Mouse (Mus musculus) heart, embryonic 16.5 days (tissue): ENCODE measurements at regions not wholly inside any gene's neighbourhood (a gene's known extent, or its start where the extent isn't known, plus 50 kb on each side); places are given as distances from the start of the nearest gene placed in this dataset.

ENCODE experiments used
- ATAC-seq: fragments of 200-750 bp; cut with Nextera tagmentation; replicated peaks from 2 replicates; pipeline ENCODE4 v1.8.0; 2017; ENCODE audit warnings: moderate number of reproducible peaks; ENCODE audit not compliant: insufficient read depth, low FRiP score; ENCODE audit errors: extremely low read depth
- H3K27ac ChIP-seq: fragments of 300-500 bp; sonication (generic); 2 replicates; pipeline ENCODE4 v1.5.1; 2014; ENCODE audit warnings: mild to moderate bottlenecking, low read length, control low read depth, moderate library complexity
- H3K27me3 ChIP-seq: fragments of 300-500 bp; sonication (generic); 2 replicates; pipeline ENCODE4 v1.6.1; 2014; ENCODE audit warnings: low read length, mixed read lengths; ENCODE audit not compliant: control insufficient read depth, insufficient read depth
- H3K36me3 ChIP-seq: fragments of 300-500 bp; sonication (generic); 2 replicates; pipeline ENCODE4 v1.6.1; 2014; ENCODE audit not compliant: control insufficient read depth, insufficient read depth
- H3K4me1 ChIP-seq: fragments of 300-500 bp; sonication (generic); 2 replicates; pipeline ENCODE4 v1.6.1; 2014; ENCODE audit warnings: low read length, mixed read lengths; ENCODE audit not compliant: control insufficient read depth, insufficient read depth
- H3K4me2 ChIP-seq: fragments of 300-500 bp; sonication (generic); 2 replicates; pipeline ENCODE4 v1.6.1; 2014; ENCODE audit warnings: low read depth, mild to moderate bottlenecking, control low read depth, low read length
- H3K4me3 ChIP-seq: fragments of 300-500 bp; sonication (generic); 2 replicates; pipeline ENCODE4 v1.5.1; 2014; ENCODE audit warnings: mild to moderate bottlenecking, control low read depth, low read length
- H3K9ac ChIP-seq: fragments of 300-500 bp; sonication (generic); 2 replicates; pipeline ENCODE4 v1.6.1; 2014; ENCODE audit warnings: low read length, control low read depth
- H3K9me3 ChIP-seq: fragments of 300-500 bp; sonication (generic); replicated peaks from 2 replicates; pipeline ENCODE4 v1.6.1; 2016; ENCODE audit warnings: low read length; ENCODE audit not compliant: control insufficient read depth
- WGBS: fragments of 180-500 bp; shearing (Covaris S2); extraction: QIAGEN DNeasy Blood & Tissue Kit; methylation state at CpG from one replicate; pipeline ENCODE4 v1.1.7; 2014; 5-methylcytosine and 5-hydroxymethylcytosine counted together

DNA sequence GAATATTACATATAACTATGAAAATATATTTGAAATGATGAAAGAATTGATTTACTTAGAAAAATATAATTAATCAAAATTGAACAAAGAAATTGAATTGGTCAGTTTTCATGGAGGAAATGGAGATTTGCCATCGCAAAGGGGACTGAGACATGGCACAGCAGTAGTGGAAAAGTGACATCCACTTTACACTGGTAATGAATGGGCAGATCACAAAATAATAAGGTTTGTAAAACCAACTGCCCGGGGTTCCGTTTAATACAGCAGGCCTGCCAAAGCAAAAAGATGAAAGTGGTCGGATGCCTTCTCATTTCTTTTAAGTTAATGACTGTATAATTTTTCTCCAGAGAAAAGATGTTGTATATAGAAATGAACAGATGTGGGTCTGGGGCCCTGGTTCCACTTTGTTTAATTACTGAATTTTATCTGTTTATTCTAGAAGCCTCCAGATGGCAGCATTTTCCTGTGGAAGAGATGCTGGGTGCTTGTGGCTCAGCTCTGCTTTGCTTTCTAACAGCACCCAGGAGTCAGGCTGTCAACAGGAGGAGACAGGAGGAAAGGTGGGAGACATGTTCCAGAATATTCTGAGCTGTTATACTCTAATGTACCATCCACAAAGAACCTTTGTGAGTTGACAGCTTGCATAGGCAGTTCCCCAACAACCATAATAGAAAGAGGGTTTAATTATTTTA, 75.6 kb upstream of the Fbxl17 start:
- H3K9ac ChIP-seq = no peak overlapping the region
- H3K4me1 ChIP-seq = no peaks in the 10 kb centered on the region
- no peaks in the 10 kb centered on the region for H3K27me3 ChIP-seq
- no peaks in the 10 kb centered on the region for H3K9me3 ChIP-seq
- WGBS = 63% methylated on average over 4 of the region's 4 CpGs
- H3K4me3 ChIP-seq = no peak overlapping the region
- no peaks in the 10 kb centered on the region for H3K36me3 ChIP-seq
- H3K27ac ChIP-seq = no peak overlapping the region
- no peak for ATAC-seq
- H3K4me2 ChIP-seq = no peak overlapping the region

GRCm38 (mm10) chr17:63582870-63583269, 83.1 kb upstream of the Fbxl17 start:
- Histone ChIP-seq H3K27ac (no peak overlapping the region), H3K27me3 (no peaks in the 10 kb centered on the region)

DNA sequence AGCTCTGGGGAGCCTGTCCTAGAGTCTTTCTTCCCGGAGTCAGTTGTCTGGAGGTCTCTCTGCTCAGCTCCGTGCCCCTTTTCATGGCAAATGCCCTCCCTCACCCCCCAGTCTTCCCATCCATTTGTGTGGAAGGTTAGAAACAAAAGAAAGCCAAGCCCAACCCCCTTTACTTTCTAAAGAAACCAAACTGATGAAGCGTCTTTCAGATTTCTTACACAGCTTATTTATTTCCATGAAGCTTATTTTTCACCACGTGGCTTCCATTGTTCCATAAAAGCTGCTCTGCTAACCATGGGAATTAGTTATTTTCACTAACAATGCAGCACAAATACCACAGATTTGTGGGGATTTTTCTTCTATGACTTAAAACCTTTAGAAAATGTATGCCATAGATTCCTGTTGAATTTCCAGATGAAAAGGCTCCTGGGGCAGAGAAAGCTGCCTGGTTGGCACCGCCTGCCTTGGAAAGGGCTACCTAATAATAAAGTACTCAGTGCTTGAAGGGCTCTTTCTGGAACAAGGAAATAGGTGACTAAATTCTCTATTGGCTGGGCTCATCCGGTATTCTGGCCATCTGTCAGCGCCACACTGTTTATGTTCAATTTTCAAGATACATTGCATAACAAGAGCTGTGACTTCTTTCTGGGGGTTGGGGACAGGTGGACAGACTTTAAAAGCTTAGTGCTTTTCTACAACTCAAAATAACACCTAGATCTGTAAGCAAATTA, 107.4 kb upstream of the Fbxl17 start:
- Histone ChIP-seq H3K4me1 (no peaks in the 10 kb centered on the region), H3K27ac (no peak overlapping the region), H3K4me2 (no peak overlapping the region), H3K9ac (no peak overlapping the region), H3K4me3 (no peak overlapping the region), H3K27me3 (no peaks in the 10 kb centered on the region), H3K36me3 (no peaks in the 10 kb centered on the region), H3K9me3 (no peaks in the 10 kb centered on the region)
- ATAC-seq = no peak
- 62% methylated on average over 7 of the region's 7 CpGs for WGBS

More at GRCm38 (mm10) chr17:63582870-63583269, 83.1 kb upstream of the Fbxl17 start:
- ATAC-seq = no peak
- Histone ChIP-seq H3K4me2 (no peak overlapping the region), H3K36me3 (no peaks in the 10 kb centered on the region), H3K9me3 (no peaks in the 10 kb centered on the region), H3K4me1 (no peaks in the 10 kb centered on the region), H3K9ac (no peak overlapping the region), H3K4me3 (no peak overlapping the region)
- WGBS = 60% methylated on average over 4 of the region's 4 CpGs

GRCm38 (mm10) chr17:63622726-63623125, 122.9 kb upstream of the Fbxl17 start:
- H3K27ac ChIP-seq = no peak overlapping the region
- WGBS = 18% methylated on average over 3 of the region's 3 CpGs

DNA sequence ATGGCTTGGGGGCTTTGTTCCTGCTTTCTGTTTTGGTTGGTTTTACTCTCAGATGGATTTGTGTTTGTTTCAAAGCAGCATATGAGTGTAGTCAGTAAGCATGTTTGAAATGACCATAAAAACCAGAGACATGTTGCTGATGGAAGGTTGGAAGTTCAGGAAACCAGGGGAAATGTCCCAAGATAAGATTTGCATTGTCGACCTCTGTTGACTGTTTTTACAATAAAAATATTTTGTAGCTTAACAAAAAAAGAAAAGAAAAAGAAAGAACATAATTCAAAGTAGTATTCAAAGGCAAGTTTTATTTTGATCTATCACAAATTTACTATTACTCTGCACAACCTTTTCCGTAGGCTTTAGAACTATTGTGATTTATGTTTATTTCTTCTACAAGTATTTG, 137.8 kb upstream of the Fbxl17 start:
- no peak overlapping the region for H3K4me3 ChIP-seq
- 64% methylated on average over 2 of the region's 2 CpGs for WGBS
- H3K27me3 ChIP-seq = no peaks in the 10 kb centered on the region
- no peaks in the 10 kb centered on the region for H3K9me3 ChIP-seq
- H3K4me1 ChIP-seq = no peaks in the 10 kb centered on the region
- no peak for ATAC-seq
- no peak overlapping the region for H3K4me2 ChIP-seq
- no peaks in the 10 kb centered on the region for H3K36me3 ChIP-seq
- no peak overlapping the region for H3K27ac ChIP-seq
- no peak overlapping the region for H3K9ac ChIP-seq

More at GRCm38 (mm10) chr17:63622726-63623125, 122.9 kb upstream of the Fbxl17 start:
- Histone ChIP-seq H3K9ac (no peak overlapping the region), H3K4me1 (no peaks in the 10 kb centered on the region), H3K27me3 (no peaks in the 10 kb centered on the region), H3K36me3 (no peaks in the 10 kb centered on the region), H3K4me2 (no peak overlapping the region), H3K9me3 (no peaks in the 10 kb centered on the region), H3K4me3 (no peak overlapping the region)
- ATAC-seq = no peak

DNA sequence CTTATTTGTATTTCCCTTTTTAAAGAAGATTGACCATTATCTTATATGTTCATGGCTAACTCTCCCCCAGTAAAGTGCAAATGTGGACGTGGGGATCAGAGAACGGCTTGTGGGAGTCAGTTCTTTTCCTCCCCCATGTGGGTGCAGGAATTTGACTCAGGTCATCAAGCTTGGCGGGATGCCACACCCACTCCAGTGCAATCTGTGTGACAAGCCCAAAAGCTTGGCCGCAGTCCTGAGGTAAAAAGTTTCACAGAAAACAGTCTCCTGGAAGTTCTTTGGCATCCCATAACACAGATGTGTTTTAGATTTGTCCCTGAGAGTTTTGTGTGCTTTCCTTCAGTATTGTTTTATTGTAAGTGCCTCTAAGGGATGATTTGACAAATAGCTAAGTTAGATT, 144.6 kb upstream of the Fbxl17 start:
- ATAC-seq = no peak
- H3K27ac ChIP-seq = no peak overlapping the region

DNA sequence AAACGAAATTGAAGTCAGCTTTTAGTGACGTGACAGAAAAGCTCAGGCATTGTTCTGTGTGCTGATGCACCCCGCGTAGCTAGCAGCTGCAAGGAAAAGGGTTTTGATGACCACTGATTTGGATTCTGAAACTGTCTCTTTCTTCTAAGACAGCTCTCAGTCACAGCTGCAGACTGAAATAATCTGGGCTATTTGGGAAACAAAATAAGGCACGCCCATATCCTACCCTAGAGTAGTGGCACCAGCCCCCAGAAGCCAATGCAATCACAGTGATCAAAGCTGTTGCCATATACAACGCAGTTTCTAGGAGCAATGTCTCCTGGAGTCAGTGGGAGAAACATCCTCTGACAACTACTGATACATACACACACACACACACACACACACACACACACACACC, 157.9 kb upstream of the Fbxl17 start:
- no peak for ATAC-seq
- Histone ChIP-seq H3K36me3 (no peaks in the 10 kb centered on the region), H3K27me3 (no peaks in the 10 kb centered on the region), H3K4me1 (no peaks in the 10 kb centered on the region), H3K27ac (no peak overlapping the region), H3K9me3 (no peaks in the 10 kb centered on the region), H3K4me2 (no peak overlapping the region), H3K9ac (no peak overlapping the region), H3K4me3 (no peak overlapping the region)
- 68% methylated on average over 6 of the region's 6 CpGs for WGBS

More for the DNA sequence above, 144.6 kb upstream of the Fbxl17 start:
- Histone ChIP-seq H3K4me3 (no peak overlapping the region), H3K4me2 (no peak overlapping the region), H3K9ac (no peak overlapping the region), H3K9me3 (peaks cover 2% of the 10 kb centered on the region; the same call in 1 of the 2 replicates), H3K4me1 (no peaks in the 10 kb centered on the region), H3K27me3 (no peaks in the 10 kb centered on the region), H3K36me3 (no peaks in the 10 kb centered on the region)
- WGBS = 55% methylated on average over 4 of the region's 4 CpGs

DNA sequence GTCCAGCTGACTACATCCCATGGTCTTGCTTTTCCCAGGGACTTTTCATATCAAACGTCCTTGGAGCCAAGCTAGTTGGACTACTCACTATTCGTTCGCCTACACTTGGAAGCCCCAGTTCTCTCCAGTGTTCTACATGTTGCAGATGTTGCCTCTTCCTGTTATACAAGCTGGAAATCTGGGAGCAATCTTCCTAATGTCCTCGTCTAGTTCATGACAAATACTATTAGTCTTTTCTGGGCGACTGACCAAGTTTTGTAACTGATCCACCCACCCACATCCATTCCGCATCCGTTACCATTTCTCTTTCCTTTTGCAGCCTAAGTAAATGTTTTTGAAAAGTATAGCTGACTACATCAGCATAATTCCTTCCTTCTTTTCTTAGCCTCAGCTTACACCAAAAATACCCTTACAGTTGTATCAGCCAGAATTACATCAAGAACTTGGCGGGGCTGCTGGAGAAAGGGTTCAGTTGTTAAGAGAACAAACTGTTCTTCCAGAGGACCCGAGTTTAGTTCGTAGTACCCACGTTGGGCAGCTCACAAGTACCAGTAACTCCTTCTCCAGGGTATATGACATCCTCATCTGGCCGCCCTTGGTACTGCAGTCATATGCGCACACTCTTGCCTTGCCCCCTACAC, 161.1 kb upstream of the Fbxl17 start:
- peak overlapping the region; percentile 75 for H3K27ac ChIP-seq

GRCm38 (mm10) chr17:63661584-63661983, 161.8 kb upstream of the Fbxl17 start:
- no peaks in the 10 kb centered on the region for H3K27me3 ChIP-seq
- WGBS = 82% methylated on average over 4 of the region's 4 CpGs
- no peak overlapping the region for H3K4me3 ChIP-seq
- H3K4me1 ChIP-seq = no peaks in the 10 kb centered on the region
- peaks cover 3% of the 10 kb centered on the region; the same call in 1 of the 2 replicates for H3K9me3 ChIP-seq
- H3K27ac ChIP-seq = peak overlapping the region; percentile 75
- H3K9ac ChIP-seq = no peak overlapping the region
- no peak for ATAC-seq
- no peaks in the 10 kb centered on the region for H3K36me3 ChIP-seq
- no peak overlapping the region for H3K4me2 ChIP-seq

More for the DNA sequence above, 161.1 kb upstream of the Fbxl17 start:
- peaks cover 3% of the 10 kb centered on the region; the same call in 1 of the 2 replicates for H3K9me3 ChIP-seq
- H3K9ac ChIP-seq = no peak overlapping the region
- no peaks in the 10 kb centered on the region for H3K27me3 ChIP-seq
- H3K36me3 ChIP-seq = no peaks in the 10 kb centered on the region
- peak; percentile 52; the same call in 1 of the 2 replicates for ATAC-seq
- WGBS = 65% methylated on average over 13 of the region's 13 CpGs
- no peak overlapping the region for H3K4me2 ChIP-seq
- no peaks in the 10 kb centered on the region for H3K4me1 ChIP-seq
- no peak overlapping the region for H3K4me3 ChIP-seq
